Mouse (Mus musculus) kidney, postnatal 0 days (tissue): ENCODE data around the gene Zfp952. TPM values are rescaled to one million over a fixed set of nuclear protein-coding genes. Genes with fewer than 3 reads are reported as not detected.

Experiments
- ATAC-seq: fragments of 200-750 bp; cut with Nextera tagmentation; replicated peaks from 2 replicates; pipeline ENCODE4 v1.8.0; 2017; ENCODE audit warnings: low read depth, moderate number of reproducible peaks, moderate TSS enrichment, moderate library complexity; ENCODE audit not compliant: low FRiP score
- DNase-seq: peaks from one replicate; pipeline ENCODE4 v3.0.0-alpha.2; 2016; ENCODE audit warnings: low spot score
- H3K27ac ChIP-seq: fragments of 300-500 bp; sonication (generic); 2 replicates; pipeline ENCODE4 v1.5.1; 2014; ENCODE audit warnings: mild to moderate bottlenecking
- H3K27me3 ChIP-seq: fragments of 300-500 bp; sonication (generic); 2 replicates; pipeline ENCODE4 v1.6.1; 2014; ENCODE audit warnings: low read length, mixed read lengths; ENCODE audit not compliant: insufficient read depth
- H3K36me3 ChIP-seq: fragments of 300-500 bp; sonication (generic); 2 replicates; pipeline ENCODE4 v1.6.1; 2014; ENCODE audit warnings: low read length, mixed read lengths; ENCODE audit not compliant: insufficient read depth
- H3K4me1 ChIP-seq: fragments of 300-500 bp; sonication (generic); replicated peaks from 2 replicates; pipeline ENCODE4 v1.6.1; 2014; ENCODE audit warnings: antibody characterized with exemption, low read length, mixed read lengths; ENCODE audit not compliant: insufficient read depth
- H3K4me2 ChIP-seq: fragments of 300-500 bp; sonication (generic); 2 replicates; pipeline ENCODE4 v1.6.1; 2014; ENCODE audit warnings: mild to moderate bottlenecking, low read length, moderate library complexity, mixed read lengths
- H3K4me3 ChIP-seq: fragments of 300-500 bp; sonication (generic); replicated peaks from 2 replicates; pipeline ENCODE4 v1.5.1; 2014; ENCODE audit warnings: low read depth, low read length
- H3K9ac ChIP-seq: fragments of 300-500 bp; sonication (generic); 2 replicates; pipeline ENCODE4 v1.6.1; 2014; ENCODE audit warnings: low read depth, low read length
- H3K9me3 ChIP-seq: fragments of 300-500 bp; sonication (generic); replicated peaks from 2 replicates; pipeline ENCODE4 v1.6.1; 2016; ENCODE audit warnings: low read length, inconsistent platforms, mixed read lengths
- CTCF ChIP-seq: IDR thresholded peaks from 2 replicates; pipeline ENCODE4 v1.5.1; 2016; ENCODE audit warnings: antibody characterized with exemption, low read depth, mild to moderate bottlenecking, moderate library complexity
- WGBS: fragments of 180-500 bp; shearing (Covaris S2); extraction: QIAGEN DNeasy Blood & Tissue Kit; methylation state at CpG from one replicate; pipeline ENCODE4 v1.1.7; 2014; 5-methylcytosine and 5-hydroxymethylcytosine counted together
- polyA plus RNA-seq: library from polyadenylated mRNA; unstranded; fragments of >200 nt; fragmentation: Nextera tagmentation; extraction: Ambion mirVana; gene quantifications from 2 replicates; pipeline ENCODE4 v1.2.1, GENCODE M21; 2015

The Zfp952 gene
- polyA plus RNA-seq, 1 experiment from 2014 or later: 8.7 TPM

DNA sequence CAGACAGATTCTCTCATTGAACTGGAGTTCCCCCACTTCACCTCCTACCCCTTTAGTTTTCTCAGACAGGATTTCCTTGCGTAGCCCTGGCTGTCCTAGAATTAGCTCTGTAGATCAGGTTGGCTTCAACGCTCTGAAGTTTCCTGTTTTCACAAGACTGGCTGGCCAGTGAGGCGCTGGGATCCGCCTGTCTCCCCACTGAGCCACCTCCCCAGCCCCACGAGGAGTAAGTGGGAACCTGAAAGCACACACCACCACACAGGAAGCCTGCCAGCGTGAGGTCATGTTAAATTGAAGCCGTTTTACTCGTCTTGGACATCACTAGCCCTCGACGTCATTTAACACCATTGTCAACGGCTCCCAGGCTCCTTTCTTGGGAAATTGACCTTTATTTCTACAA lies 41.9 kb upstream of the Zfp952 start:
- Histone ChIP-seq H3K4me2 (no peak overlapping the region), H3K9me3 (no peaks in the 10 kb centered on the region), H3K27ac (no peak overlapping the region), H3K9ac (no peak overlapping the region), H3K27me3 (no peaks in the 10 kb centered on the region), H3K4me1 (0 out of 2 replicates have a peak, but pooled peaks cover 8% of the 10 kb centered on the region), H3K4me3 (no peak overlapping the region), H3K36me3 (no peaks in the 10 kb centered on the region)
- TF ChIP-seq CTCF: no peak
- DNase-seq: no peak
- ATAC-seq: no peak
- WGBS: 81% methylated on average over 11 of the region's 11 CpGs

DNA sequence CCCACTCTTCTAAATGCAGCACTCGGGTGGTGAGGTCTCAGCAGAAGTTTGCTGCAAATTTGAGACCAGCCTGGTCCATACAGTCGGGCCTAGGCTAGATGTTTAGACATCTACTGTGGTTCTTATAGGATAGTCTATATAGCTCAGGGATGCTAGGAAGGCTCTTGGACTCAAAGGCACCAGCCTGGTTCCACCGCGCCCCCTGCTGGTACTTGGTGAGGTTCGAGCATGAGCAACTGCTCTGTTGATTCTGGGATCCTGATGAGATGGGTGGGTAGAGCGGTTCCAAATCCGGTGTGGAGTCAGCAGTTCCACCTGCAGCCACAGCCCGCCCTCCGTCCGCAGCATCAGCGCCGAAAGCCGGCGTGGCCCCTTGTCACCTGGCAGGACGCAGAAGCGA lies 41.5 kb upstream of the Zfp952 start:
- ATAC-seq (no peak), DNase-seq (peak; percentile 75)
- H3K9me3 ChIP-seq: no peaks in the 10 kb centered on the region
- TF ChIP-seq CTCF: peak; percentile 82
- H3K27me3 ChIP-seq: no peaks in the 10 kb centered on the region
- no peak overlapping the region for H3K27ac ChIP-seq
- H3K4me1 ChIP-seq: 0 out of 2 replicates have a peak, but pooled peaks cover 4% of the 10 kb centered on the region
- no peaks in the 10 kb centered on the region for H3K36me3 ChIP-seq
- no peak overlapping the region for H3K9ac ChIP-seq
- 28% methylated on average over 16 of the region's 16 CpGs for WGBS
- no peak overlapping the region for H3K4me3 ChIP-seq
- no peak overlapping the region for H3K4me2 ChIP-seq

DNA sequence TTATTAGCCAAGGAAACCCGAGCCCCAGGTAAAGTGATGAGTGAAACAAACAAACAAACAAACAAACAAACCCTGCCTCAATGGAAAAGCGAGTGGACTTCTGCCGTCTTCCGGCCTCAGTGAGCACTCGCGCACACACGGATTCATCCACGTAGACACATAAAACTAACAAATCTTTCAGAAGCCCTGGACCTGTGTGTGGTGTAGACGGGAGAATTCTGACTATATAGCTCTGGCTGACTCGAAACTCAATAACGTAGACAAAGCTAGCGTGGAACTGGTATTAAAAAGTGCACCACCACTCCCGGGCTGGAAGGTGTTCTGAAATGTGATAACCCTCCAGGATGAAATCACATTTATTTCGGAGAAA lies 27.7 kb upstream of the Zfp952 start:
- H3K27me3 ChIP-seq: no peaks in the 10 kb centered on the region
- TF ChIP-seq CTCF: no peak
- under 1% methylated on average over 14 of the region's 14 CpGs for WGBS
- H3K27ac ChIP-seq: peak overlapping the region; percentile 88
- H3K9me3 ChIP-seq: no peaks in the 10 kb centered on the region
- H3K36me3 ChIP-seq: no peaks in the 10 kb centered on the region
- no peak for ATAC-seq
- peak overlapping the region; percentile 72 for H3K9ac ChIP-seq
- DNase-seq: no peak
- H3K4me3 ChIP-seq: peak overlapping the region; percentile 73
- H3K4me2 ChIP-seq: peak overlapping the region; percentile 86
- peaks cover 10% of the 10 kb centered on the region for H3K4me1 ChIP-seq

DNA sequence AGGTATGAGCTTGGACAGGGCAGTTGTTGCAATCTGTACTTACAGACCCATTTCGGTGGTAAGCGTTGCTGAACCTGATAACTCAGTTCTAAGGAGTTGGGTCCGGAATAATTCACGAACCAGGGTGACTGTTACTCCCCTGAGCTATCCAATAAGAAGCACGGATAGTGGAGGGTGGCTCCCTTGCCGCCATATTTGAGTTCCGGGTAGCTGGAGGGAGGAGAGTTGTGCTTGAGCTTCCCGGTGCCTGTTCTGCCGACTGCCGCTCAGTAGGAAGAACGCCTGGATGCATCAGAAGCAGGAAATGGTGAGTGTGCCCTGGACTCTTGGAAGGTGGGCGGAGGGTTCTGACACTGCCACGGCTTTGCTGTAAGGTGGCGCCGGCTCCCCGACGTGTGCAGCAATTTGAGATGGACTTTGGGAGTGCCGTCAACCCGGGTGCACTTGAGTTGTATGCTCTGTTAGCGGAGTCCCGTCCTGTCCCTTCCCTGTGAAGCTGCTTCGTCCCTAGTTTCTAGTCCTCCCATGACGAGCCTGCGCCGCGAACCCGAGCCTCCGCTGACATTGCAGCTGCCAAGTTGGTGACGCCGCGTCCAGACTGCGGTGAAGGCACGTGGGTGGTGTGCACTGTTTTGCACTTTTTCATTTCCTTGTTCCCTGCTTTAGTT lies 27.2 kb upstream of the Zfp952 start, which contains the start of gene Zfp472:
TSS of gene Zfp472 (plus strand) at position 192 of the 668 bp plus-strand sequence.
- ATAC-seq (peak; percentile 99), DNase-seq (peak; percentile 97)
- no peak for TF ChIP-seq CTCF
- Histone ChIP-seq H3K27ac (peak within 1 kb of the TSS; percentile 88), H3K9me3 (no peaks in the 10 kb centered on the region), H3K27me3 (no peaks in the 10 kb centered on the region), H3K4me3 (peak within 1 kb of the TSS; percentile 73), H3K4me1 (peaks cover 10% of the 10 kb centered on the region), H3K36me3 (no peaks in the 10 kb centered on the region), H3K9ac (peak within 1 kb of the TSS; percentile 72), H3K4me2 (peak within 1 kb of the TSS; percentile 86)
- under 1% methylated on average over 33 of the region's 33 CpGs for WGBS

DNA sequence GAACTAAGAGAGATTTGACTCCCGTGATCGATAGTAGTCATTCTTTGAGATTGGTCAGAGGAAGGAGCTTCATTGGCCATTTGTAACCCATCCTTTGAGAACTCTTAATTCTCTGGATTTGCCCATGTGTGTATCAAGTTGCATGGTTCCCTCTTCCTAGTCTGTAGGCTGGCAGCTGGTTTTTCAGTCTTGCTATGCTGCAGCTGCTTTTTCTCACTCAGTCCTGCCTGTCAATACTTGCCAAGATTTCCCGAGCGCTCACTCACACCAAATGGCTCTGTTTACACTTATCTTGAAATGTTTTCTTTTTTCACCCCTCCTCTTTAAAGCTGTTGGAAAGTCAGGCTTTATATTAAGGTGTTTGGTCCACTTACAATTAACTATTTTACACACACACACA lies 11.6 kb upstream of the Zfp952 start:
- no peaks in the 10 kb centered on the region for H3K4me1 ChIP-seq
- no peak overlapping the region for H3K4me2 ChIP-seq
- H3K36me3 ChIP-seq: peaks cover 24% of the 10 kb centered on the region
- no peaks in the 10 kb centered on the region for H3K27me3 ChIP-seq
- 72% methylated on average over 4 of the region's 4 CpGs for WGBS
- H3K9ac ChIP-seq: no peak overlapping the region
- no peak overlapping the region for H3K27ac ChIP-seq
- H3K9me3 ChIP-seq: no peaks in the 10 kb centered on the region
- DNase-seq (no peak), ATAC-seq (no peak)
- H3K4me3 ChIP-seq: no peak overlapping the region
- TF ChIP-seq CTCF: no peak

DNA sequence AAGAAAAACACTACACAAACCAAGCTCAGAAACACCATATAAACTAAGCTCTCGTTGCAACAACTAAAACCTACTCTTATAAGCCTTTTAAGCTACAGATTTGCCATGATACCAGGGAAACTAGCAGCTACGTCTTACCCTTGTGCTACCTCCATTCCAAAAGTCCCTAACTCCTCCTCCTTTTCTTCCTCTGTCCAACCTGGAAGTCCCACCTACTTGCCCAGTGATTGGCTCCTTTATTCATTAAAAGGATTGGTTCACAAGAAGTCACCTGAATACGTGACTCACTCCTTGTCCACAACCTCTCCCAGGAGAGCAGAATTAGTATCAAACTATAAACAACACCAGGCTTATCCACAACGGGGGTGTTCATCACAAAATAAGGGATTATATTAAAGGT lies 6.6 kb upstream of the Zfp952 start:
- Histone ChIP-seq H3K4me3 (no peak overlapping the region), H3K27ac (no peak overlapping the region), H3K36me3 (no peaks in the 10 kb centered on the region), H3K4me1 (no peaks in the 10 kb centered on the region), H3K9me3 (no peaks in the 10 kb centered on the region), H3K27me3 (no peaks in the 10 kb centered on the region), H3K9ac (no peak overlapping the region), H3K4me2 (no peak overlapping the region)
- no peak for ATAC-seq
- TF ChIP-seq CTCF: no peak
- WGBS: 77% methylated on average over 4 of the region's 4 CpGs
- DNase-seq: no peak
